Mouse (Mus musculus) Patski (cell line): Measurements from ENCODE around the gene Man1b1. TPM values are rescaled to one million over a fixed set of nuclear protein-coding genes. Genes with fewer than 3 reads are reported as not detected.

ENCODE experiments used
- ATAC-seq: fragments of 100-300 bp; one replicate; pipeline ENCODE4 v1.8.0; 2021
- CTCF ChIA-PET: fragments of 350-600 bp; sonication (Branson Sonifier 250); formaldehyde crosslinking; loops from one replicate; lab custom pipeline; 2022; ENCODE audit warnings: inconsistent platforms; lab: Charles Lee
- POLR2A ChIA-PET: fragments of 350-600 bp; sonication (Branson Sonifier 250); formaldehyde crosslinking; loops from one replicate; lab custom pipeline; 2022; ENCODE audit warnings: antibody characterized with exemption, inconsistent platforms; lab: Charles Lee
- DNase-seq: peaks from one replicate; pipeline ENCODE4 v3.0.0-alpha.2; 2011; ENCODE audit warnings: low read depth, low spot score
- H3K27me3 ChIP-seq: fragments of 371-371 bp; one replicate; pipeline ENCODE4 v1.5.1; 2021
- CTCF ChIP-seq: fragments of 100-300 bp; IDR thresholded peaks from one replicate; pipeline ENCODE4 v1.5.1; 2021
- in situ Hi-C: fragments of 300-500 bp; cut with MboI; formaldehyde crosslinking; loops from 3 replicates; pipeline ENCODE4 v1.11.1; 2018; ENCODE audit warnings: low pct_unique_long_range_greater_than_20kb, mixed read lengths
- polyA plus RNA-seq: library from polyadenylated mRNA; unstranded; gene quantifications from one replicate; pipeline ENCODE4 v1.2.3, GENCODE M21; 2021

The Man1b1 gene
- polyA plus RNA-seq, 1 experiment from 2014 or later, result 75.5 TPM

DNA sequence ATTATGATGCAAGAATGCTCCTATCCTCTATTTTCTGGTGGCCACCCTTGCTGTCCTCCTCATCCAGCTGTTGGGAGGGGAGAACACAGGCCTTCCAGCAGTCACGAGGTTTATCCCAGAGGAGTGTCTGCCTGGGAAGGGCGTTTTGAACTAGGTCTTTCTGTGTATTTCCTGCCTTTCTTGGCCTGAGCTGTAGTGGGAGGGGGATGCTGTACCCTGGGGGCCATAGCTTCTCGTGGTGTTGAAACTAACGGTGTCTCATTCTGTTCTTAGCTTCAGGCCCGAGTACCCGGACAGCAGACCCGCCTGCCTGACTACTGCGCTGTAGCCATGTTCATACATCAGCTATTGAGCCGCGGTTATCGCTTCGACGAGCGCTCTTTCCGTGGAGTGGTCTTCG lies 68.2 kb downstream of the Man1b1 start:
- ChIA-PET POLR2A (interaction anchor here (1.1 kb wide), 1 partner anchor 24 kb away, joined by 3 read pairs; no protein-coding TSS in a partner anchor), CTCF (interaction anchor here (1.0 to 10.9 kb wide), 9 partner anchors 8 to 172 kb away, joined by 3 to 119 read pairs (median 4); partner anchors contain the start of genes Fut7, Sapcd2 and Traf2)
- in situ Hi-C loops, result loop anchor here (5.0 kb wide), 1 partner anchor 33 kb away; the partner anchor contains the start of gene Uap1l1
- ATAC-seq (no peak), DNase-seq (no peak)
- H3K27me3 ChIP-seq, result peaks cover 4% of the 10 kb centered on the region
- no peak for TF ChIP-seq CTCF

GRCm38 (mm10) chr2:25400764-25401163 lies 68.6 kb downstream of the Man1b1 start:
- POLR2A ChIA-PET, result interaction anchor here (0.5 to 1.1 kb wide), 2 partner anchors 25 to 210 kb away, joined by 3 read pairs; no protein-coding TSS in a partner anchor
- CTCF ChIA-PET, result interaction anchor here (1.0 to 10.9 kb wide), 9 partner anchors 8 to 172 kb away, joined by 3 to 119 read pairs (median 4); partner anchors contain the start of genes Fut7, Sapcd2 and Traf2
- no peak for DNase-seq
- H3K27me3 ChIP-seq, result peaks cover 2% of the 10 kb centered on the region
- TF ChIP-seq CTCF, result no peak
- in situ Hi-C loops, result loop anchor here (5.0 kb wide), 1 partner anchor 33 kb away; the partner anchor contains the start of gene Uap1l1
- ATAC-seq, result no peak

Other genes with a start within 250 kb of the Man1b1 start
- not detected for gene Noxa1, start 237.2 kb upstream of the Man1b1 start, polyA plus RNA-seq
- 0.12 TPM for gene Nrarp, start 151.6 kb upstream of the Man1b1 start, polyA plus RNA-seq
- gene Tor4a, start 135.5 kb upstream of the Man1b1 start, polyA plus RNA-seq, result 7.0 TPM
- 75.7 TPM for gene Nelfb, start 120.8 kb upstream of the Man1b1 start, polyA plus RNA-seq
- gene Stpg3, start 117.7 kb upstream of the Man1b1 start, polyA plus RNA-seq, result 0.06 TPM
- gene Fam166a, start 113.6 kb upstream of the Man1b1 start, polyA plus RNA-seq, result 0.32 TPM
- 298 TPM for gene Tubb4b, start 107.6 kb upstream of the Man1b1 start, polyA plus RNA-seq
- not detected for gene Slc34a3, start 98.0 kb upstream of the Man1b1 start, polyA plus RNA-seq
- not detected for gene Rnf224, start 95.6 kb upstream of the Man1b1 start, polyA plus RNA-seq
- 0.09 TPM for gene Rnf208, start 90.1 kb upstream of the Man1b1 start, polyA plus RNA-seq
- gene Cysrt1, start 89.9 kb upstream of the Man1b1 start, polyA plus RNA-seq, result not detected
- 5.0 TPM for gene AL732309.1, start 85.5 kb upstream of the Man1b1 start, polyA plus RNA-seq
- gene Tmem203, start 76.9 kb upstream of the Man1b1 start, polyA plus RNA-seq, result 26.3 TPM
- 110 TPM for gene Tprn, start 69.7 kb upstream of the Man1b1 start, polyA plus RNA-seq
- 75.4 TPM for gene Ssna1, start 59.9 kb upstream of the Man1b1 start, polyA plus RNA-seq
- 99.7 TPM for gene Anapc2, start 59.9 kb upstream of the Man1b1 start, polyA plus RNA-seq
- gene Tmem210, start 44.2 kb upstream of the Man1b1 start, polyA plus RNA-seq, result not detected
- gene Lrrc26, start 42.4 kb upstream of the Man1b1 start, polyA plus RNA-seq, result not detected
- 0.08 TPM for gene Grin1, start 13.2 kb upstream of the Man1b1 start, polyA plus RNA-seq
- 58.3 TPM for gene Dpp7, start 24.0 kb downstream of the Man1b1 start, polyA plus RNA-seq
- gene Uap1l1, start 33.3 kb downstream of the Man1b1 start, polyA plus RNA-seq, result 108 TPM
- 11.4 TPM for gene Sapcd2, start 40.0 kb downstream of the Man1b1 start, polyA plus RNA-seq
- 0.10 TPM for gene Entpd2, start 63.5 kb downstream of the Man1b1 start, polyA plus RNA-seq
- 249 TPM for gene Npdc1, start 67.0 kb downstream of the Man1b1 start, polyA plus RNA-seq
- gene Fut7, start 90.9 kb downstream of the Man1b1 start, polyA plus RNA-seq, result 0.09 TPM
- 98.6 TPM for gene Abca2, start 96.4 kb downstream of the Man1b1 start, polyA plus RNA-seq
- gene Clic3, start 124.5 kb downstream of the Man1b1 start, polyA plus RNA-seq, result 1.0 TPM
- 23.3 TPM for gene Paxx, start 128.8 kb downstream of the Man1b1 start, polyA plus RNA-seq
- 33.6 TPM for gene Ptgds, start 137.7 kb downstream of the Man1b1 start, polyA plus RNA-seq
- not detected for gene Lcn12, start 161.6 kb downstream of the Man1b1 start, polyA plus RNA-seq
- gene Fbxw5, start 168.4 kb downstream of the Man1b1 start, polyA plus RNA-seq, result 85.5 TPM
- 5.2 TPM for gene C8g, start 169.4 kb downstream of the Man1b1 start, polyA plus RNA-seq
- gene Traf2, start 214.6 kb downstream of the Man1b1 start, polyA plus RNA-seq, result 30.4 TPM
- 285 TPM for gene Edf1, start 225.5 kb downstream of the Man1b1 start, polyA plus RNA-seq
- gene Mamdc4, start 242.5 kb downstream of the Man1b1 start, polyA plus RNA-seq, result 15.4 TPM
- gene Phpt1, start 242.9 kb downstream of the Man1b1 start, polyA plus RNA-seq, result 139 TPM
- 4.0 TPM for gene Ajm1, start 249.4 kb downstream of the Man1b1 start, polyA plus RNA-seq